Mouse (Mus musculus): ENCODE results near the gene Gpr62.

Gene Gpr62

GRCm38 (mm10) chr9:106465571-106466200 is at the start of gene Gpr62:
Gene Gpr62 (minus strand): TSS chr9:106465938.
- peak; percentile 71 to 76 for DNase-seq (ENCODE audit: low spot score in 2 of 2)

GRCm38 (mm10) chr9:106514273-106514672 is 48.5 kb upstream of the Gpr62 start, which contains the start of gene Iqcf5:
Gene Iqcf5 (plus strand): TSS chr9:106514573.
- no peak for DNase-seq (ENCODE audit: low spot score in 2 of 2)

GRCm38 (mm10) chr9:106513566-106513965 is 47.8 kb upstream of the Gpr62 start:
- DNase-seq (ENCODE audit: low spot score in 2 of 2), result no peak

GRCm38 (mm10) chr9:106512729-106513450 is 47.2 kb upstream of the Gpr62 start:
- peak in 1 of 2 experiments; percentile 39 for DNase-seq (ENCODE audit: low spot score in 2 of 2)

- peak in 1 of 2 experiments; percentile 47 for DNase-seq (ENCODE audit: low spot score in 2 of 2)
These were observed 43.6 kb upstream of the Gpr62 start for GRCm38 (mm10) chr9:106509356-106509755.

GRCm38 (mm10) chr9:106504246-106504645 is 38.5 kb upstream of the Gpr62 start:
- no peak for DNase-seq (ENCODE audit: low spot score in 2 of 2)

- DNase-seq (ENCODE audit: low spot score in 2 of 2), result no peak
These were observed 36.1 kb upstream of the Gpr62 start for GRCm38 (mm10) chr9:106501846-106502245.

- no peak for DNase-seq (ENCODE audit: low spot score in 2 of 2)
These were observed 33.9 kb upstream of the Gpr62 start, which contains the start of gene Iqcf1 for GRCm38 (mm10) chr9:106499667-106500066. Gene Iqcf1 (plus strand): TSS chr9:106499967.

- peak in 1 of 2 experiments; percentile 14 for DNase-seq (ENCODE audit: low spot score in 2 of 2)
These were observed 21.9 kb upstream of the Gpr62 start for GRCm38 (mm10) chr9:106487602-106488001.

GRCm38 (mm10) chr9:106485076-106485475 is 19.3 kb upstream of the Gpr62 start:
- DNase-seq (ENCODE audit: low spot score in 2 of 2), result peak in 1 of 2 experiments; percentile 24

- DNase-seq (ENCODE audit: low spot score in 2 of 2), result peak in 1 of 2 experiments; percentile 19
These were observed 17.9 kb upstream of the Gpr62 start for GRCm38 (mm10) chr9:106483606-106484005.

- DNase-seq (ENCODE audit: low spot score in 2 of 2), result peak in 1 of 2 experiments; percentile 16
These were observed 17.4 kb upstream of the Gpr62 start for GRCm38 (mm10) chr9:106483136-106483535.

- DNase-seq (ENCODE audit: low spot score in 2 of 2), result peak in 1 of 2 experiments; percentile 26
These were observed 16.9 kb upstream of the Gpr62 start for GRCm38 (mm10) chr9:106482578-106483115.

- DNase-seq (ENCODE audit: low spot score in 2 of 2), result peak in 1 of 2 experiments; percentile 26
These were observed 15.9 kb upstream of the Gpr62 start for GRCm38 (mm10) chr9:106481676-106482075.

- DNase-seq (ENCODE audit: low spot score in 2 of 2), result peak in 1 of 2 experiments; percentile 25
These were observed 15.3 kb upstream of the Gpr62 start for GRCm38 (mm10) chr9:106481075-106481474.

GRCm38 (mm10) chr9:106480541-106480940 is 14.8 kb upstream of the Gpr62 start:
- peak in 1 of 2 experiments; percentile 20 for DNase-seq (ENCODE audit: low spot score in 2 of 2)

- peak in 1 of 2 experiments; percentile 22 for DNase-seq (ENCODE audit: low spot score in 2 of 2)
These were observed 12.4 kb upstream of the Gpr62 start for GRCm38 (mm10) chr9:106478101-106478500.

GRCm38 (mm10) chr9:106477649-106478048 is 11.9 kb upstream of the Gpr62 start:
- peak; percentile 25 to 27 for DNase-seq (ENCODE audit: low spot score in 2 of 2)

- DNase-seq (ENCODE audit: low spot score in 2 of 2), result peak; percentile 100
These were observed 11.3 kb upstream of the Gpr62 start, which contains the start of gene Parp3 for GRCm38 (mm10) chr9:106476924-106477484. Gene Parp3 (minus strand): TSS chr9:106476949.

- peak; percentile 46 to 49 for DNase-seq (ENCODE audit: low spot score in 2 of 2)
These were observed 10.5 kb upstream of the Gpr62 start for GRCm38 (mm10) chr9:106476002-106476923.

- DNase-seq (ENCODE audit: low spot score in 2 of 2), result peak; percentile 27 to 37
These were observed 9.9 kb upstream of the Gpr62 start, which contains the start of gene Rrp9 for GRCm38 (mm10) chr9:106475663-106476001. Gene Rrp9 (plus strand): TSS chr9:106475963.
